Mouse (Mus musculus) cerebellum, postnatal 10 days (tissue): ENCODE measurements around the gene Csnk1e.

ENCODE experiments used
- DNase-seq, 2 experiments: peaks; one replicate each; pipeline ENCODE4 v3.0.0; 2021; ENCODE audit warnings: mixed read lengths in 2 of 2

Gene Csnk1e

GRCm38 (mm10) chr15:79442961-79443518, 12.3 kb downstream of the Csnk1e start:
- peak; percentile 61 to 72 for DNase-seq

DNA sequence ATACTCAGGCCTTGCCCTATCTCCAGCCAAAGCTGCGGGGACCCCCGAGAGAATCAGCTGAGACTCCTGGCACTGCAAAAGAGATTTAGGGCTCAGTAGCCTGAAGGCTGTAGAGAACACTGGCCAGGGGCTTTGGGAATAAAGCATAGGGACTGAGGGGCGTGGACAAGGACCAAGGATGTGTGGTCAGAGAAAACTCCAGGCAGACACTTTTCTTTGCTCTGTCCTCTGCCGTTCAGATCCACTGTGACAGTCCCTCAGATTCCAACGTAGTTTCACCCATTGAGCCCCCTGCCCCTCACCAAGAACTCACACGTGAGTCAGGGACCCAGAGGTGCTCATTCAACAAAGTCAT, 13.1 kb downstream of the Csnk1e start:
- no peak for DNase-seq

DNA sequence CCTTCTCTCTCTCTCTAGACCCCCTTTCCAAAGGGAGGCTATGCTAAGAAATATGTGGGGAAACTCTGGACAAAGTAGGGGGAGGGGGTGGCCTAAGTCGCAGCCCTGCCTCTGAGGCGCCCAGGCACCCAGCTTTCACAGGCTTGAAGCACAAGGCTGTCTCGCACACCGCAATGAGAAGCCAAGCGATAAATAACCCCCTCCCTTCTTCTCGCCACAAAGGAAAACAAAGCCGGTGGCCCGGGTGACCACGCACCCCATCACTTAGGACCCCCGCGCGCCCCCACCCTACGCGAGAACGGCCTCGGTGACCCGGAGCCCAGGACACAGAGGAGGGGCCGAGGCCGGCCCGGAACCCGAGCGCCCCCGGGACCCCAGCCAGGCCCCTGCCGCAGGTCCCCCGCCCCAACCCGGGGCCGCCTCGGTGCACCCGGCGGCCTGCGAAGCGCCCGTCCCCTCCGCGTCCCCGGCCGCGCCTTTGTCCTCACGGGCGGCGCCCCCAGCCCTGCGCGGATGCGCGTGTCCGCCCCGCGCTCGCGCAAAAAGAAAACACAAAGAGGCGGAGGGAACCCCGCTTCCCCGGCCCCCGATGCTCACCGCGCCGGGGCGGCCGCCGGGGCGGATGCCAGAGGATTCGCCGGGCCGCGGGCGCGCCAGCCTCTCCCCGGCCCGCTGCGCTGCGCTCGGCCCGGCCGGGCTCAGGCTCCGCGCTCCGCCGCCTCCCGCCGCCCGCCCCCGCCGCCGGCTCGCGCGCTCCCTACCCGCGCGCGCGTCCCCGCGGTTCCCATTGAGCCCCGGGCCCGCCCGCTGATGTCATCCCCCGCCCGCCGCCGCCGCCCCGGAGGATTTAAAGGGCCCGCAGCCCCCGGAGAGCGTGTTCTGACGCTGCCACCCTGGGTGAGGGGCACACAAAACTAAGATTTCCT, 13.8 kb downstream of the Csnk1e start:
- peak; percentile 90 to 94 for DNase-seq

GRCm38 (mm10) chr15:79440651-79441330, 14.6 kb downstream of the Csnk1e start:
- peak; percentile 26 to 46 for DNase-seq

- DNase-seq: peak; percentile 90 to 91
These were observed 15.1 kb downstream of the Csnk1e start for GRCm38 (mm10) chr15:79440223-79440622.

- no peak for DNase-seq
These were observed 16.0 kb downstream of the Csnk1e start for GRCm38 (mm10) chr15:79439386-79439785.

GRCm38 (mm10) chr15:79438816-79439215, 16.6 kb downstream of the Csnk1e start:
- DNase-seq: peak; percentile 36 to 48

DNA sequence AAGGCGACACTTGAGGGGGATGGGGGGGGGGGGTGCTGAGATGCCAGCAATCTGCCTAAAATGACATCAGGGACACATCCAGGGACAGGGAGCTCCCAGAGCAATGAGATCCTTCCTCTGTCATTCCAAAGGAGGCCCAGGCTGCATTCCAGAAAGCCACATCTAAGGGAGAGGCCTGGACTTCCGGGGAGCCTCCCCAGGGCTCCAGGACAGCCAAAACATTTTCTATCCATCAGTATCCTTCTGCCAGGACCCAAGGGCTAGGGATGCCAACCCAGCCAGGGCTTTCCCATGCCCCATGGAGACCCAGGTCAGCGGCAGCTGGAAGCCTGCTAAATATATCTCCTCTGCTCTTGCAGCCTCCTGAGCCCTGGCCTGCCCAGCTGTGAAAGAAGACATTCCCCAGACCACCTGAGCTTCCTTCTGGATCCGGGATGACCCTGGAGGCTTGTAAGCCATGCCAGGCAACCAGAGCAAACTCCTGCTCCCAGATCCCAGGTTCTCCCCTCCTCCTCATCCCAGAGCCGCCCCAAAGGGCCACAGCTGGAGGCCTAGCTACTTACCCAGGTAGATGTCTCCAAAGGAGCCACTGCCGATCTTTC, 17.1 kb downstream of the Csnk1e start:
- no peak for DNase-seq

GRCm38 (mm10) chr15:79437541-79438208, 17.7 kb downstream of the Csnk1e start:
- no peak for DNase-seq

DNA sequence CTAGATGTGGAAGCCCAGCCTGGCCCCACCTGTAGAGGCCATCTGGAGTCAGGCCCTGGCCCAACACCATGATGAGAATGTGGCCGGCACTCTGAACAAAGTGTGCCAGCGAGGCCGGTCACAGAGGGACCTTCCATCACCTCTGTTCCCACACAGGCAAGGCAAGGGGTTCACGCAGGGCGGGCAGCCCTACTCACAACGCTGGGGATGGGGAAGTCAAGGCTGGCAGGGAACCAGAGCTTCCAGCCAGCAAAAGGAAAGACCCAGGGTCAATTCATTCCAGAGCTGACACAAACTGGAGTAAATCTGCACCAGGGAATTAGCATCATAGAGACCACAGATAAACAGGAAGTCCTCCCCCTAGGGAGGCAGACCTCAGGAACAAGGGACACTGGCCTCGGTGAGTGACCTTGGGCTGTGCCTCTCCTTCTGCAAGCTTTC, 18.9 kb downstream of the Csnk1e start:
- peak; percentile 76 to 80 for DNase-seq

- DNase-seq: peak; percentile 83 to 84
These were observed 20.1 kb downstream of the Csnk1e start for GRCm38 (mm10) chr15:79435191-79435671.

- peak; percentile 34 for DNase-seq
These were observed 22.5 kb downstream of the Csnk1e start for GRCm38 (mm10) chr15:79432892-79433291.

GRCm38 (mm10) chr15:79432328-79432727, 23.0 kb downstream of the Csnk1e start:
- DNase-seq: no peak

DNA sequence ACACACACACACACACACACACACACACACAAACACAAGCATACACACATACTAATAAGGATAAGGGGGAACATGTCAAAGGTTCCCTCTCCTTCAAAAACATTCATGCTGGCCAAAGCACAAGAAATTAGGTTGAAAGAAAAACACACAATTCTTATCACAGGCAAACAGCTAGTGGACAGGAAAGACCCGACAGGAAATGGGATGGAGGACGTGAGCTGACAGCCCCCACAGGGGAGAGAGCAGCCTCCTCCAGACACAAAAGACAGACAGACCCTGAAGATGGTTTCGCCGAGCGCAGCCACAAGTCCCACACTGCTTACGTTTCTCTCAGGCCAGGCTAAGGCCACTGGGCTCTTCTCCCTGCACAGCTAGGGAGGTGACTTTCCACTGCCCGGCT, 23.4 kb downstream of the Csnk1e start:
- DNase-seq: no peak

GRCm38 (mm10) chr15:79430461-79431000, 24.8 kb downstream of the Csnk1e start:
- no peak for DNase-seq

- DNase-seq: no peak
These were observed 25.4 kb downstream of the Csnk1e start for GRCm38 (mm10) chr15:79429994-79430393.

GRCm38 (mm10) chr15:79429527-79429926, 25.8 kb downstream of the Csnk1e start:
- no peak for DNase-seq

DNA sequence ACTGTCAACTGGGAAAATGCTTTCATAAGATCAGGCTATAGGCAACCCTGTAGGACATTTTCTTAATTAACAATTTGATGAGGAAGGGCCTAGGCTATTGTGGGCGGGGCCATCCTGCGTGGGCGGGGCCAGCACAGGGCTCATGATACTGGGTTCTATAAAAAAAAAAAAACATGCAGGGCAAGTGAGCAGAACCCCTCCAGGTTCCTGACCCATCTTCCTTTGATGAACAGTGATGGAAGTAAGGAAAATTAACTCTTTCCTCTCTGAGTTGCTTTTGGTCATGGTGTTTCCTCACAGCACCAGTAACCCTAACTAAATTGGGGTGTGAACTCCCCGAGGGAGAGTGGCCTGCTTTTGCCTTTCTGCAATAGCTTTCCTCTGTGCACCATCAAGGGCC, 26.8 kb downstream of the Csnk1e start:
- DNase-seq: no peak

DNA sequence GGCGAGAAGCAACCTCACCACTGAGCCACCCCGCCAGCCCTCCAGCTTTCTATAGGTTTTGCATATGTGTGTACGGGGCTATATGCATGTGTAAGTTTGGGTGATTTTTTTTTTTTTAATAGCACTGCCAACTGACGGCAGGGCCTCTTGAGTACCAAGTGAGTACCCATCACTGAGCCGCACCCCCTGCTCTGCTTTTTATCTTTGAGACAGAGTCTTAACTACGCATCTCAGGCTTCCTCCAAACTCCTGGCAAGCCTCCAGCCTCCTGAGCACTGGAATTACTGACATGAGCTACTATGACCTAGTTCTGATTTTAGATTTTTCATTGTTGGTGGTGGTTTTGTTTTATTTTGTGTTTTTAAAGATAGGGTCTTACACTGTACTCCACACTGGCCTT, 27.9 kb downstream of the Csnk1e start:
- peak; percentile 50 to 51 for DNase-seq

- DNase-seq: no peak
These were observed 29.9 kb downstream of the Csnk1e start for GRCm38 (mm10) chr15:79425516-79425915.

DNA sequence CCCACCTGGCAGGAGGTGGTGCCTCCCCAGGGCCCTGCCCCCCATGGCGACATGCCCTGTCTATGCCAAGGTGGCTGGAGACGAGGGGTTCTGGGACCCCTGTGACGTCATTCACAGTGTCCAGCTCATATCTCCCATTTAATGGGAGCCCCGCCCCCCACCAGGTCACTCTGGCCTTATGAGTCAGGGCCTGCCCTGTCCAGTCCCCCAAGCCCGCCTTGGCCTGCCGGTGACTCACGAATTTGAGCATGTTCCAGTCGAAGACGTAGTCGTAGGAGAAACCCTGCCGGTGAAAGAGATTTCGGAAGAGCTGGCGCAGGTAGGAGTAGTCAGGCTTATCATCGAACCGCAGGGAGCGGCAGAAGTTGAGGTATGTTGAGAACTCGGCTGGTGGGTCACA, 30.8 kb downstream of the Csnk1e start:
- peak in 1 of 2 experiments; percentile 7 for DNase-seq

DNA sequence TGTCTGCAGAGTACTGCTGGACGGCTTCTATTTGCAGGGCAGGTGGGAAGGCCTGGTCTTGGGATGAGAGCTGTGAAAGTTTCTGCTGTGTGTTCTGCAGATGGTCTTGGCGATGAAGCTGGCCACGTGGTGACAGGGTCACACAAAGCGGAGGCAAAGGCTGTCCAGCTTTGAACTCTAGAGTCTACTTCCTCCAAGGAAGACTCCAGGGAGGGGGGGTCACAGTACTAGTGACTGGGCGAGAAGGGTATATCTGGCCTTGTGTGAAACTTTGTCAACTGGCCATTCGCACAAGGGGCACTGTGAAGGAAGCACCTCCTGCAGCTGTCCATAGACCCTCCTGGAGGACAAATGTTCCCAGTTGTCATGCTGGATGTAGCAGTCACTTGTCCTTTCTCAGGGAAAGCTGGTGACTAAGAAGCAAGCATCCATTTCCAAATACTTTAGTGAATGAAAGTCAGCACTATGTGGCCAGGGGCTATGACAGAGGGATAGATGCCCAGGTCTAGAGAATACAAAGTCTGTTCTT, 32.6 kb downstream of the Csnk1e start:
- no peak for DNase-seq
